Mouse (Mus musculus) testis, adult 2 months (tissue): Measurements from ENCODE around the gene Ptx3.

Source experiments
- CTCF ChIP-seq: fragments of 200-500 bp; IDR thresholded peaks from 2 replicates; pipeline ENCODE4 v1.5.1; 2012; ENCODE audit warnings: low read depth, mild to moderate bottlenecking, inconsistent platforms, low read length, moderate library complexity; ENCODE audit not compliant: control insufficient read depth, insufficient read depth, insufficient replicate concordance
- POLR2A ChIP-seq: fragments of 200-500 bp; IDR thresholded peaks from 2 replicates; pipeline ENCODE4 v1.6.1; 2012; ENCODE audit warnings: low read depth, mild to moderate bottlenecking, inconsistent platforms, low read length, moderate library complexity; ENCODE audit not compliant: control insufficient read depth

DNA sequence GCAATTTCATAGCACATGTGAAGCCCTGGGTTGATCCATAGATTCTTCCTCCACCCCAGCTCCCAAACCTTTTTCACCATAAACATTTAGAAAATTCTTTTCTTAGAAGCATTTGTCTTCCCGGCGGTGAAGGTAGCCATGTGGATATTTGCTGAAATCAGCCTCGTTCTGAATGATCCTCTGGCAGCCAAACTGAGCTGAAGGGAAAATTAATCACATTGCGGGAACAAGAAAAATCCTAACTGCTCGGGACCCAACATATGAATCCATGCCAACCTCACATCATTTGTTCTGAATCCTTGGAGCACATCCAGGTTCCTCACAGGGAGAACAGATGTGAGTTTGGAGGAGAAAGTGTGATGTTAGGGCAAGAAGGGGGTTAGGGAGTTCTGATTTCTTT is 46.8 kb upstream of the Ptx3 start:
- TF ChIP-seq CTCF (no peak), POLR2A (no peak)
